18 mouse cellular contexts compared by ENCODE assay signal in the genomic region with DNA sequence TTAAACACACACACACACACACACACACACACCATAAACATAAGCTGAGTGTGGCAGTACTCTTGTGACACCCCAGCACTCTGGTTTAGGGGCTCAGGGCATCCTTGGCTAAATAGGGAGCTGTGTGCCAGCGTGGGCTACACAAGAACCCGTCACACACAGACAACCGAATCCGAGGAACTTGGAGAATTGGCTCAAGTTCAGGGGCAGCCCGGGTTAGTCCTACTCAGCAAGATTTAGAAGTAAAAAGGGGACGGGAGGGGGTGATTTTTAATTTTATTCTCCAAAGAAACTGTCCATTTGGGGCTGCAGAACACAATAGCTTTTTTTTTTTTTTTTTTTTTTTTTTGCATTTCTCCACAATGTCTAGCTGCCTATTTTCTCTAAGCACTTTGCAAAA.
DNase-seq lines count a peak whose midpoint lies in the region; ATAC-seq and TF ChIP-seq lines count a peak whose summit lies in the region.
"Had no signal": no experiment of that assay in that cellular context is flagged by ENCODE, and none has a peak within 500 bp of the region (broad histone marks: within the 10 kb centered on the region; RNA-seq: fewer than 3 reads in every experiment).

No protein-coding gene starts in this region.

- no peak for TF ChIP-seq CTCF in kidney, adult 2 months (conservative IDR thresholded peaks at IDR 0.05; ENCODE audit: insufficient read depth, insufficient read length, low read depth, low read length)
- TF ChIP-seq CTCF in midbrain, postnatal 0 days (IDR thresholded peaks at IDR 0.05): no peak

- no peaks in the 10 kb centered on the region for H3K36me3 ChIP-seq in forebrain, embryonic 10.5 days (replicated peaks)
- H3K36me3 ChIP-seq in forebrain, embryonic 16.5 days (ENCODE audit: control insufficient read depth, insufficient read depth): no peaks in the 10 kb centered on the region
- no peaks in the 10 kb centered on the region for H3K36me3 ChIP-seq in kidney, adult 2 months (ENCODE audit: control insufficient read depth, insufficient read depth, low read length)
- H3K36me3 ChIP-seq in midbrain, embryonic 12.5 days: no peaks in the 10 kb centered on the region
- no peaks in the 10 kb centered on the region for H3K36me3 ChIP-seq in midbrain, postnatal 0 days (ENCODE audit: insufficient read depth, low read length)
- H3K36me3 ChIP-seq: embryonic facial prominence, embryonic 13.5 days; heart, embryonic 15.5 days had no signal

- H3K9me3 ChIP-seq in forebrain, embryonic 10.5 days: no peaks in the 10 kb centered on the region
- H3K9me3 ChIP-seq in forebrain, embryonic 16.5 days (ENCODE audit: control insufficient read depth, low read length): no peaks in the 10 kb centered on the region
- no peaks in the 10 kb centered on the region for H3K9me3 ChIP-seq in midbrain, embryonic 12.5 days
- no peaks in the 10 kb centered on the region for H3K9me3 ChIP-seq in midbrain, postnatal 0 days (ENCODE audit: low read length)
- H3K9me3 ChIP-seq: embryonic facial prominence, embryonic 13.5 days; heart, embryonic 15.5 days had no signal

- no peak for DNase-seq in forebrain, embryonic 10.5 days (ENCODE audit: extremely low spot score, low spot score)
- DNase-seq in kidney, adult 2 months: peak; percentile 30
- DNase-seq in kidney, adult 8-10 months: no peak
- DNase-seq in midbrain, postnatal 0 days (ENCODE audit: low spot score): no peak
- no peak for DNase-seq in layer of hippocampus, adult 8-10 months (ENCODE audit: low spot score in 2 of 2)
- DNase-seq in left cerebral cortex, adult 11 months (ENCODE audit: low spot score): no peak
- DNase-seq: adrenal gland, postnatal 10 days; cerebellum, adult 11-12 months; cerebellum, adult 9-10 months; gastrocnemius, postnatal 14 days; heart, adult 2 months; heart, postnatal 14 days had no signal

- TF ChIP-seq POLR2A in kidney, adult 2 months (IDR thresholded peaks at IDR 0.05; ENCODE audit: low read depth, low read length): no peak

- H3K4me3 ChIP-seq in forebrain, embryonic 10.5 days: no peak overlapping the region
- H3K4me3 ChIP-seq in forebrain, embryonic 16.5 days (replicated peaks; ENCODE audit: low read length): no peak overlapping the region
- no peak overlapping the region for H3K4me3 ChIP-seq in kidney, adult 2 months (ENCODE audit: insufficient read depth, low read depth, low read length)
- no peak overlapping the region for H3K4me3 ChIP-seq in midbrain, embryonic 12.5 days
- no peak overlapping the region for H3K4me3 ChIP-seq in midbrain, postnatal 0 days (ENCODE audit: low read depth, low read length)
- H3K4me3 ChIP-seq: embryonic facial prominence, embryonic 13.5 days; heart, adult 2 months; heart, embryonic 15.5 days had no signal

- WGBS in forebrain, embryonic 10.5 days: 83% methylated on average over 6 of the region's 6 CpGs
- WGBS in forebrain, embryonic 16.5 days: 19% methylated on average over 6 of the region's 6 CpGs
- WGBS in kidney, adult 2 months: 49% methylated on average over 6 of the region's 6 CpGs
- WGBS in midbrain, embryonic 12.5 days: 59% methylated on average over 6 of the region's 6 CpGs
- WGBS in midbrain, postnatal 0 days: 44% methylated on average over 6 of the region's 6 CpGs

- H3K27ac ChIP-seq in forebrain, embryonic 10.5 days: peak overlapping the region; percentile 83; the same call in 1 of the 2 replicates
- no peak overlapping the region for H3K27ac ChIP-seq in forebrain, embryonic 16.5 days (ENCODE audit: low read length)
- no peak overlapping the region for H3K27ac ChIP-seq in kidney, adult 2 months (ENCODE audit: insufficient read depth, low read depth, low read length)
- H3K27ac ChIP-seq in midbrain, embryonic 12.5 days (replicated peaks): peak overlapping the region; percentile 76
- no peak overlapping the region for H3K27ac ChIP-seq in midbrain, postnatal 0 days (ENCODE audit: low read depth, low read length)
- H3K27ac ChIP-seq: embryonic facial prominence, embryonic 13.5 days; heart, adult 2 months; heart, embryonic 15.5 days had no signal

- no peak overlapping the region for H3K9ac ChIP-seq in forebrain, embryonic 16.5 days (replicated peaks; ENCODE audit: low read depth, low read length)
- H3K9ac ChIP-seq in midbrain, embryonic 12.5 days (replicated peaks): no peak overlapping the region
- no peak overlapping the region for H3K9ac ChIP-seq in midbrain, postnatal 0 days (replicated peaks; ENCODE audit: low read length, poor library complexity, severe bottlenecking)
- H3K9ac ChIP-seq: embryonic facial prominence, embryonic 13.5 days; heart, embryonic 15.5 days had no signal

- peaks cover 99% of the 10 kb centered on the region for H3K4me1 ChIP-seq in forebrain, embryonic 10.5 days
- H3K4me1 ChIP-seq in forebrain, embryonic 16.5 days (replicated peaks; ENCODE audit: control insufficient read depth, insufficient read depth, low read length): peaks cover 76% of the 10 kb centered on the region
- H3K4me1 ChIP-seq in kidney, adult 2 months (ENCODE audit: control insufficient read depth, insufficient read depth, low read length): peaks cover 12% of the 10 kb centered on the region; the same call in 1 of the 2 replicates
- H3K4me1 ChIP-seq in midbrain, embryonic 12.5 days: peaks cover 97% of the 10 kb centered on the region
- H3K4me1 ChIP-seq in midbrain, postnatal 0 days (ENCODE audit: insufficient read depth, low read length): peaks cover 10% of the 10 kb centered on the region

- peaks cover 3% of the 10 kb centered on the region; the same call in 1 of the 2 replicates for H3K27me3 ChIP-seq in forebrain, embryonic 10.5 days (ENCODE audit: poor library complexity, severe bottlenecking)
- H3K27me3 ChIP-seq in forebrain, embryonic 16.5 days (replicated peaks; ENCODE audit: control insufficient read depth, insufficient read depth, low read length): no peaks in the 10 kb centered on the region
- H3K27me3 ChIP-seq in kidney, adult 2 months (replicated peaks; ENCODE audit: control insufficient read depth, insufficient read depth, low read length): no peaks in the 10 kb centered on the region
- no peaks in the 10 kb centered on the region for H3K27me3 ChIP-seq in midbrain, embryonic 12.5 days
- no peaks in the 10 kb centered on the region for H3K27me3 ChIP-seq in midbrain, postnatal 0 days (ENCODE audit: insufficient read depth, low read length)
- H3K27me3 ChIP-seq: embryonic facial prominence, embryonic 13.5 days; heart, embryonic 15.5 days had no signal

- ATAC-seq in forebrain, embryonic 16.5 days: no peak
- ATAC-seq in midbrain, embryonic 12.5 days (ENCODE audit: low FRiP score, low read depth): no peak
- no peak for ATAC-seq in midbrain, postnatal 0 days (ENCODE audit: low FRiP score)
- ATAC-seq: inflammation-experienced regulatory T-cells, adult 6 months had no signal

- no peak overlapping the region for H3K4me2 ChIP-seq in forebrain, embryonic 16.5 days (ENCODE audit: low read length)
- H3K4me2 ChIP-seq in midbrain, embryonic 12.5 days (replicated peaks): no peak overlapping the region
- no peak overlapping the region for H3K4me2 ChIP-seq in midbrain, postnatal 0 days (ENCODE audit: low read depth, low read length, poor library complexity, severe bottlenecking)
- H3K4me2 ChIP-seq: embryonic facial prominence, embryonic 13.5 days; heart, embryonic 11.5 days; heart, embryonic 15.5 days had no signal

Comparison
In these comparisons a context has a peak if more than half of its experiments do, and no peak if none do; other contexts are left out.
1. H3K27ac ChIP-seq: peak in forebrain, embryonic 10.5 days (single experiment) and midbrain, embryonic 12.5 days (single experiment); none in forebrain, embryonic 16.5 days (single experiment), kidney, adult 2 months (single experiment) and midbrain, postnatal 0 days (single experiment).